Mouse (Mus musculus): ENCODE measurements at regions not wholly inside any gene's neighbourhood (a gene's known extent, or its start where the extent isn't known, plus 50 kb on each side); places are given as distances from the start of the nearest gene placed in this dataset.

DNA sequence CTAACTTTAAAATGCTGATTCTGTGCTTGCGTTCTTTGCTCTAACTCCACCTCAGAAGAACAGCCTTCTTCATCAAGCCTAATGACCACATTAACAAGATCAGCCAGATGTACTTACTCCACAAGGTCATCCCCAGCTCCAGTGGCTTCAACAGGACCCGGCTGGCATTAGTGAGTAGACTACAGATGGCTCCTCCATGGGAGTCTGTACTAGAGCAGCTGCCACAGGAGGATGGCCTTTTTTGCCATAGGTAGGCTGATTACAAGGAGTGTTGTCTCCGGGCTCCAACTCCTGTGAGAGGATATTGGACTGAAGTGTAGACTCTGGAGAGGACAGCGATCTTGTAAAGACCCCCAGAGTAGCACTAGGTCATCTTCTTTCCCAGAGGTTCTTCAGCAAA lies 729.7 kb downstream of the Galc start:
- no peak for DNase-seq (ENCODE audit: low spot score in 2 of 2)

DNA sequence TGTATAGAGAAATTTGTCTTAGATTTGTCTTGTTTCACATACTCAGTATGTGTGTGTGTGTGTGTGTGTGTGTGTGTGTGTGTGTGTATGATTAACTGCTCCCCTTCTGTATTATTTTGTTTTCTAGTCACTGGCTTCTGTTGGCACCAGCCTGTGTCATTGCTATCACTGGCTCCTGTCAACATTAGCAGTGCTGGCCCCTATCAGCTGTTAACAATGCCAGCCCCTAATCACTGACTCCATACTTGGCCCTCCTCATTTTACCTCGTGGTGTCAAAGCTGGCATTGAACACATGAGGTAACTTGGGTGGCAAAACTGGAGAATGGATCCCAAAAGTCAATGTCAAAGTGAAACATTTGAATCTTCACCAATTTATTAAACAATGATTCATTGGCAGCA lies 733.3 kb downstream of the Galc start:
- peak in 1 of 2 experiments; percentile 6 for DNase-seq (ENCODE audit: low spot score in 2 of 2)

DNA sequence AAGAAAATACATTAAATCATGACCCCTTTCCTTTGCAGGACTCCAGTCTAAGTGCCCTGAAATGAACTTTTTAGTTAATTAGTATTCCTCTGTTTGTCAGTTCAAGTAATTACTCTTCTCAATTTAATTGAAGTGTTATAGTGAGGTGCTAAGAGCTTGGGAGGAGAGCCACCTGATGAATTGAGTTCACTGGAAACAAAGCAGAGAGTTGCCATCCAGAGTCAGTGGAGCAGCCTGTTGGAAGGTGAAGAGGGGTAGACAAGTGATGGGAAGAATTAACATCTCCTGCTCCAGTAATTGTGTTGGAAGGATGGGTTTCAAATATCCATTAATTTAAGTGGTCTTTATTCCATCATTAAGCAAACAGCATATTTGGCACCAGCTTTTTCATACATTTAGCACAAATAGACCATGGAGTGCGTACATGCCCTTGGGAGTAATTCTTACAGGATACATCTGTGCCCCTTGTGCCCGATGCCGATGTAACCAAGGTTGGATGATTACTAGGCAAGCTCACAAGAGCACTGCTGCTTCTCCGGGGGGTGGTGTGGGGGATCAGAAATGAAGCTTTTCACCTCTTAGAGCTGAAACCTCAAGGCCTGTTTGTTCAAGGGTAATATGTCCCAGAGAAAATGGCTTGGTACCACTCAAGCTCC lies 739.3 kb downstream of the Galc start:
- DNase-seq (ENCODE audit: low spot score in 2 of 2) = no peak

DNA sequence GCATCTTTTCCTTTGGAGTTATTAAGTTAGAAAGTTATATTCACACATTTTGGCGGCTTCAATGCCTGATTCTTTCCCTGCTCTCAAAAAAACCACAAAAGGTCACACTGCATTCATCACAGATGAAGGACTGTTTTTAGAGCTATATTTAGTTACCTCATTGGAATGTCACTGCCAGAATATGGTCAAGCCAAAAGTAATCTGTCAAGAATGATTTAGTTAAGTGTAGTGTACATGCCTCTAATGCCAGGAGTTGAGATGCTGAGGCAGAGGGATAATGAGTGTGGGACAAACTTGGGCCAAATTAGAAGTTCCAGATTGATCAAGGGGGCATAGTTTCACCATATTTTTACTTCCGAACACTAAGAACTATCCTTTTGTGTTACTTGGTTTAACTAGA lies 741.7 kb downstream of the Galc start:
- no peak for DNase-seq (ENCODE audit: low spot score in 2 of 2)

DNA sequence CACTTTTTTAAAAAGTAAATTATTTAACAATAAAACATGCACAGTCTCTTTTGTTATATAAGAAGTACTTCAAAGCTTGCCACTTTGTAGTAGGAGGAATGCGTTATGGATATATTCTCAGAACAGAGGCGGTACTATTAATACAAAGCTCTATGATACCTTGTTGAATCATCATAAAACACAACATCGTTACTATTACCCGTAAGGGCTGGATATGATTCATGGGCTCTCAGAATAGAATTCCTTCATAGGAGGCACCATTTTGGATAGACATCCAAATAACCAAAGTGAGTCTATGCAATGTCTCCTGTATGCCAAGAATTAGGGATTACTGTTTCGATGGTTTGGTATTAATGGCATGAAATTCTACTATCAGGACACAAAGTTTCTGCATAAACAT lies 743.5 kb downstream of the Galc start:
- no peak for DNase-seq (ENCODE audit: low spot score in 2 of 2)

DNA sequence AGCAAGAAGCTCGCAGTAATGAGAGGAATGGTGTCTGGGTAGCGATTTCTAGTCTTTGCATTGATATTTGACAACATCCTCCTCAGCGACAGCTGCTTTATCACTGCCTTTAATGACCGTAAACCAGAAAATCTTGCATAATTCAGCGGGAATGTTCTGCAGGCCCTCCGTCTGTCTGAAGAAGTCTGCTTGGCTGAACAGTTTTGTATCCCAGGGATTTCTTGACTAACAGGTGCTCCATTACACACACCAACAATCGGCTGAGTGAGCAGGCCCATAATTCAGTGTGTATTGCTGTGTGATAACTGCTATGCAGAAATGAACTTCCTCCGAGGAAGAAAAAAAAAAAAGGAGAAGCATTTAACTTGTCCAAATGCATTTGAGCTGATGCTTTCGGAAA lies 747.4 kb downstream of the Galc start:
- peak in 1 of 2 experiments; percentile 12 for DNase-seq (ENCODE audit: low spot score in 2 of 2)

GRCm38 (mm10) chr12:97501441-97501840 lies 757.8 kb downstream of the Galc start:
- DNase-seq (ENCODE audit: low spot score in 2 of 2) = no peak

DNA sequence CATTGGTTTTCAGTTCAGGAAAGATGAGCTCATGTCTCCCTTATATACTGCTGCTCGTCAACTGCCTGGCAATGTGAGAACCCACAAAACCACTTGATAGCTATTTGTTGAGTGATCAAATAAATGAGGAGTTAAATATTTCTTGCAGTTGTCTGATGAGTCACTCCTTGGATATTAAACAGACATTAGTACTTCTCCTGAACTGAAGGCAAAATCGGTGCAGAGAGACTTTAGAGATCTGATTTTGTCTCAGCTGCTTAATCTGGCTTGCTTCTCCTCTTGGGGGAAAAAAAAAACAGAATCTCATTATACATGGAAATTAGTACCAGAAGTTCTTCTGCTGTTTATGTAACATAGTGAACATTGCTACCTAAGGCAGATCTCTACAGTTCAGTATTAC lies 775.7 kb downstream of the Galc start:
- no peak for DNase-seq (ENCODE audit: low spot score in 2 of 2)

GRCm38 (mm10) chr12:97476466-97477250 lies 782.6 kb downstream of the Galc start:
- no peak for DNase-seq (ENCODE audit: low spot score in 2 of 2)

DNA sequence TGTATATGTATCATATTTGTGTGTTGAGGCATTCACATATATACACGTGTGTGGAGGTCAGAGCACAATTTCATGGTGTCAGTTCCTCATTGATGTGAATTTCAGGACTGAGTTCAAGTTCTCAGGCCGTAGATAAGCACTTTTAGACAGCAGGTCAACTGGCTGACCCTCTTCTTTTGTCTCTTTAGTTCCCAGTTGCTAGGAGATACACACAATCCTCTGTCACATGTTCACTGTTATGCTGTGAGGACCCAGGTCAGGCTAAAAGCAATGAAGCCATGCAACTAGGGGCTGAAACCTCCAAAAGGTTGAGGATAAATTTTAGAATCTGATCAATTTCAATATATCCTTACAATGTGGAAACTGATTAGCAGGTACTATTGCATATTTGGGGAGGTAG lies 783.5 kb downstream of the Galc start:
- no peak for DNase-seq (ENCODE audit: low spot score in 2 of 2)

DNA sequence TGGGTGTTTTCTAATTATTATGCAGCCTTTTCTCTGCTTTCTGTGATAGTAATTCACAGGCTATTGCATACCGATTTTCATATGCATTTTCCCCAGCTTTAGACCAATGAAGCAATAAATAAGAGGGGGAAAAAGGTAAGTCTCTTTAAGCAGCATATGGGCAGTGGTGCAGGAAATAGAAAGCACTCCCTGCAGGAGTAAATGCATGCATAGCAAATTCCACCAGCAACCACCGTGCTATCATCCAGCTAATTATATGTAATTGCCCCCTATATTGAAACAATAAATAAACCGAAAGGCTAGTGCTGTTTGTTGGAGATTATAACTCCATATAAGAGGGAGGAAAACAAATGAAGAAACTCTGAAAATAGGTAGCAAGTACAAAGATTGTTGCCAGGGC lies 790.1 kb downstream of the Galc start:
- no peak for DNase-seq (ENCODE audit: low spot score in 2 of 2)

DNA sequence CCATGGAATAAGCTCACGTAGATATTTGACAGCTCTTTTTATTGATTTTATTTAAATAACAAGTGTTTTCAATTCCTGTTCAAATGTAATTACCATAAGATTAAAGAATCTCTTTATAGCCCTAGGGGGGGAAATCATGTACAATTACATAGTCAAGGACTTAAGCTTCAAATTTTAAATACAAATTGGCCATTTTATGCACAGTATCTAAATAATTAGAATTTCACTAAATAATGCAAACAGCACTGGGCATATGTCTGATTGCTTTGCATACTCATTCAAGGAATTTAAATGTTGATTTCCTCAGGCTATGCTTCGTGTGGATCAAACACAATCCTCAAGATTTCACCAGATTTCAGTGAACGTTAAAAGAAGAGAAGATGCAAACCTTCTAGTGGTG lies 823.1 kb downstream of the Galc start:
- no peak for DNase-seq (ENCODE audit: low spot score in 2 of 2)

- no peak for DNase-seq (ENCODE audit: low spot score in 2 of 2)
Measured at GRCm38 (mm10) chr12:97434021-97434420, 825.2 kb downstream of the Galc start.

- no peak for DNase-seq (ENCODE audit: low spot score in 2 of 2)
Measured at GRCm38 (mm10) chr12:97432704-97433103, 826.6 kb downstream of the Galc start.

DNA sequence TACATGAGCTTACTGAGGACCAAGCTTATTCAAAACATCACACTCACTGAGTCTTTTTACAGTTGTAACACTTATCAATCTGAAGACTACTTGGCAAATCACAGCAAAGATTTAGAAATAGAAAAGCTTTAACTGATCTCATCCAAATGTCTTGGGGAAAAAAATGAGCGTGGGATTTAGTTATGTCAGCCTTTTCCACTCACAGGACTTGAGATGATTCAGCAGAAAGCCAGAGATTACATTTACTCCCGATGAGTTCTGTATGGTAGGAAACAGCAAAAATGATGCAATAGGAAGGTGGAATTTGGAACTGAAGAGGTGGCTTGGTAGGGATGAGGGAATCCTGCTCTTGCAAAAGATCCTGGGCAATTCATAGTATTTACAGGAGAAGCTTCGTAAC lies 831.0 kb downstream of the Galc start:
- DNase-seq (ENCODE audit: low spot score in 2 of 2) = no peak

DNA sequence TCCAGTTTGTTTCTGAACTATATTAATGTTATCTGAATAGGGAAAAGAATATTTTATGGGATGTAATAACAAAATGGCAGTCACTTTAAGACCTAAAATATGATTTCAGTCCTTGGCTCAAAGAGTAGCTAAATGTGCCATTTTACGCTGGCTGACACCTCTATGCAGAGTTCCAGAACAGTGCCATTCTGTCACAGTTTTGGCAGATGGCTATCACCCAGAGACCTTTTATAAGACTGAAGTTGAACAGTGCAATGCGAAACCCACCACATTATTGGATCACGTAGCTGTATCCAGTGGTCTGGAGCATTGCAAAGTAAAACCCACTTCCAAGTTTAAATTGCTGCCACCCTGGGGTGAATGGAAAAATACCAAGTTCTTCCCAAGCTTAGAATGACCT lies 834.5 kb downstream of the Galc start:
- DNase-seq (ENCODE audit: low spot score in 2 of 2) = no peak

- no peak for DNase-seq (ENCODE audit: low spot score in 2 of 2)
Measured at GRCm38 (mm10) chr12:97403440-97403839, 855.8 kb downstream of the Galc start.

GRCm38 (mm10) chr12:97402412-97403396 lies 856.6 kb downstream of the Galc start:
- no peak for DNase-seq (ENCODE audit: low spot score in 2 of 2)

- DNase-seq (ENCODE audit: low spot score in 2 of 2) = no peak
Measured at GRCm38 (mm10) chr12:97398582-97398945, 860.7 kb downstream of the Galc start.

DNA sequence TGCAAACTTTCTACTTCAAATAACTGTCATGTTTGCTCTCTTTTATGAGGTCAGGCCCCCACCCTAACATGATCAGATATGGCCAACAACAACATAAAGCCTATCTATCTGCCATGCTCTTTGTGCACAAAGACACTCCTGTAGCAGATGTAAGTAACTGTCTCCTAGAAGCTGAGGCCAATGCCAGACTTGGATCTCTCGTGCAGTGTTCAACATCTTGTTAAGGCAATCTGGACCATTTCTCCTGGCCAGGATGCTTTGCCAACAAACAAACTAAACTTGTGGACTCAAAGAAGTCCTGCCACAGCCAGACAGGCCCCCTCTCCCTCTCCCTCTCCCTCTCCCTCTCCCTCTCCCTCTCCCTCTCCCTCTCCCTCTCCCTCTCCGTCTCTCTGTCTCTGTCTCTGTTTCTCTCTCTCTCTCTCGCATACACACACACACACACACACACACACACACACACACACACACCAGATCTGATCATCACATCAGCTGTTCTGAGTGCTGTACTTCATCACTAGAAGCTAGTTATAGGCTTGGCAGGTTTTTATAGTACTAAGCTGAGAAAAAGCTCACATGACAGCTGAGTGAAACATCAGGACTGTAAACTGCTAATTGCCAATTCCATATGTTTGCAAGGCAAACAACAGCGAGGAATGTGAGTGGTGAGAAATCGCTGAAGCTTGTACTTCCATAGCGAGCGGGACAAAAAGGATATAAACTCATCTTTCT lies 861.2 kb downstream of the Galc start:
- DNase-seq (ENCODE audit: low spot score in 2 of 2) = no peak

GRCm38 (mm10) chr12:97361804-97362203 lies 897.5 kb downstream of the Galc start:
- DNase-seq (ENCODE audit: low spot score in 2 of 2) = no peak
